Mouse (Mus musculus) spleen, adult 2 months (tissue): ENCODE measurements around the gene Stk4.

Experiments
- CTCF ChIP-seq: fragments of 200-500 bp; IDR thresholded peaks from 2 replicates; pipeline ENCODE4 v1.5.1; 2011; ENCODE audit warnings: mild to moderate bottlenecking, inconsistent platforms; ENCODE audit not compliant: insufficient read depth, insufficient read length, insufficient replicate concordance; ENCODE audit errors: extremely low read depth
- POLR2A ChIP-seq: fragments of 200-500 bp; IDR thresholded peaks from 2 replicates; pipeline ENCODE4 v1.6.1; 2011; ENCODE audit warnings: low read depth, low read length, inconsistent platforms

- no peak for TF ChIP-seq POLR2A
- TF ChIP-seq CTCF = no peak
Observed at GRCm38 (mm10) chr2:164087416-164088017, 17.4 kb downstream of the Stk4 start.
